Mouse (Mus musculus) stomach, embryonic 15.5 days (tissue): ENCODE data around the gene Ralgapb. TPM values are rescaled to one million over a fixed set of nuclear protein-coding genes. Genes with fewer than 3 reads are reported as not detected.

ENCODE experiments used
- ATAC-seq: fragments of 200-750 bp; cut with Nextera tagmentation; 2 replicates; pipeline ENCODE4 v1.8.0; 2017; ENCODE audit warnings: low read depth, moderate number of reproducible peaks, moderate TSS enrichment; ENCODE audit not compliant: insufficient read depth, low FRiP score
- H3K27ac ChIP-seq: fragments of 300-500 bp; sonication (generic); 2 replicates; pipeline ENCODE4 v1.5.1; 2015; ENCODE audit warnings: mild to moderate bottlenecking, inconsistent platforms
- H3K27me3 ChIP-seq: fragments of 300-500 bp; sonication (generic); replicated peaks from 2 replicates; pipeline ENCODE4 v1.6.1; 2015; ENCODE audit warnings: inconsistent platforms
- H3K36me3 ChIP-seq: fragments of 300-500 bp; sonication (generic); 2 replicates; pipeline ENCODE4 v1.6.1; 2015; ENCODE audit warnings: inconsistent platforms
- H3K4me1 ChIP-seq: fragments of 300-500 bp; sonication (generic); 2 replicates; pipeline ENCODE4 v1.6.1; 2015; ENCODE audit warnings: inconsistent platforms
- H3K4me2 ChIP-seq: fragments of 300-500 bp; sonication (generic); 2 replicates; pipeline ENCODE4 v1.6.1; 2015; ENCODE audit warnings: mild to moderate bottlenecking, inconsistent platforms
- H3K4me3 ChIP-seq: fragments of 300-500 bp; sonication (generic); replicated peaks from 2 replicates; pipeline ENCODE4 v1.5.1; 2015; ENCODE audit warnings: inconsistent platforms
- H3K9ac ChIP-seq: fragments of 300-500 bp; sonication (generic); 2 replicates; pipeline ENCODE4 v1.6.1; 2015; ENCODE audit warnings: inconsistent platforms
- H3K9me3 ChIP-seq: fragments of 300-500 bp; sonication (generic); 2 replicates; pipeline ENCODE4 v1.6.1; 2016; ENCODE audit warnings: inconsistent platforms
- WGBS: fragments of 180-500 bp; shearing (Covaris S2); methylation state at CpG from one replicate; pipeline ENCODE4 v1.1.7; 2015; 5-methylcytosine and 5-hydroxymethylcytosine counted together
- polyA plus RNA-seq: library from polyadenylated mRNA; unstranded; fragments of >200 nt; fragmentation: Nextera tagmentation; extraction: Ambion mirVana; gene quantifications from 2 replicates; pipeline ENCODE4 v1.2.1, GENCODE M21; 2015

Gene Ralgapb
- 14.8 and 17.9 TPM in 2 replicates for polyA plus RNA-seq

GRCm38 (mm10) chr2:158409595-158410021 lies at the start of gene Ralgapb:
Gene Ralgapb, plus strand, starts transcription at chr2:158409848.
- no peaks in the 10 kb centered on the region for H3K27me3 ChIP-seq
- H3K4me3 ChIP-seq: peak within 1 kb of the TSS; percentile 93
- peak; percentile 91 for ATAC-seq
- H3K9me3 ChIP-seq: no peaks in the 10 kb centered on the region
- peak within 1 kb of the TSS; percentile 90 for H3K27ac ChIP-seq
- peaks cover 17% of the 10 kb centered on the region for H3K4me1 ChIP-seq
- under 1% methylated on average over 45 of the region's 46 CpGs for WGBS
- peak within 1 kb of the TSS; percentile 89 for H3K4me2 ChIP-seq
- H3K36me3 ChIP-seq: no peaks in the 10 kb centered on the region
- peak within 1 kb of the TSS; percentile 90 for H3K9ac ChIP-seq

GRCm38 (mm10) chr2:158360873-158361677 lies 48.6 kb upstream of the Ralgapb start:
- no peaks in the 10 kb centered on the region for H3K27me3 ChIP-seq
- H3K4me3 ChIP-seq: peak overlapping the region; percentile 83
- H3K4me1 ChIP-seq: peaks cover 21% of the 10 kb centered on the region; the same call in 1 of the 2 replicates
- H3K36me3 ChIP-seq: peaks cover 36% of the 10 kb centered on the region
- WGBS: under 1% methylated on average over 41 of the region's 41 CpGs
- H3K4me2 ChIP-seq: peak overlapping the region; percentile 71
- H3K9ac ChIP-seq: peak overlapping the region; percentile 90
- no peaks in the 10 kb centered on the region for H3K9me3 ChIP-seq
- ATAC-seq: peak; percentile 81
- peak overlapping the region; percentile 86 for H3K27ac ChIP-seq

GRCm38 (mm10) chr2:158361678-158362320 lies 47.8 kb upstream of the Ralgapb start:
- Histone ChIP-seq H3K4me2 (peak overlapping the region; percentile 71), H3K9ac (no peak overlapping the region), H3K9me3 (no peaks in the 10 kb centered on the region), H3K27ac (peak overlapping the region; percentile 18; the same call in 1 of the 2 replicates), H3K4me1 (peaks cover 21% of the 10 kb centered on the region; the same call in 1 of the 2 replicates), H3K4me3 (peak overlapping the region; percentile 83), H3K36me3 (peaks cover 30% of the 10 kb centered on the region), H3K27me3 (no peaks in the 10 kb centered on the region)
- 32% methylated on average over 8 of the region's 8 CpGs for WGBS
- ATAC-seq: no peak

- no peak for ATAC-seq
- Histone ChIP-seq H3K9ac (no peak overlapping the region), H3K27ac (no peak overlapping the region), H3K4me1 (peaks cover 11% of the 10 kb centered on the region; the same call in 1 of the 2 replicates), H3K4me2 (no peak overlapping the region), H3K4me3 (no peak overlapping the region), H3K9me3 (no peaks in the 10 kb centered on the region), H3K36me3 (peaks cover 8% of the 10 kb centered on the region), H3K27me3 (no peaks in the 10 kb centered on the region)
- WGBS: 73% methylated on average over 4 of the region's 4 CpGs
Observed at GRCm38 (mm10) chr2:158364175-158364574, 45.5 kb upstream of the Ralgapb start.

GRCm38 (mm10) chr2:158365099-158365850 lies 44.4 kb upstream of the Ralgapb start:
- no peak overlapping the region for H3K4me2 ChIP-seq
- 0 out of 2 replicates have a peak, but pooled peaks cover under 1% of the 10 kb centered on the region for H3K4me1 ChIP-seq
- no peak overlapping the region for H3K4me3 ChIP-seq
- H3K9me3 ChIP-seq: no peaks in the 10 kb centered on the region
- H3K27ac ChIP-seq: no peak overlapping the region
- no peaks in the 10 kb centered on the region for H3K27me3 ChIP-seq
- no peak for ATAC-seq
- H3K36me3 ChIP-seq: no peaks in the 10 kb centered on the region
- 71% methylated on average over 12 of the region's 12 CpGs for whole genome bisulfite sequencing
- H3K9ac ChIP-seq: no peak overlapping the region

GRCm38 (mm10) chr2:158367654-158368053 lies 42.0 kb upstream of the Ralgapb start:
- Histone ChIP-seq H3K27me3 (no peaks in the 10 kb centered on the region), H3K9ac (no peak overlapping the region), H3K36me3 (no peaks in the 10 kb centered on the region), H3K4me1 (no peaks in the 10 kb centered on the region), H3K4me2 (no peak overlapping the region), H3K4me3 (no peak overlapping the region), H3K9me3 (no peaks in the 10 kb centered on the region), H3K27ac (no peak overlapping the region)
- ATAC-seq: no peak
- WGBS: 73% methylated on average over 5 of the region's 5 CpGs

- H3K4me3 ChIP-seq: no peak overlapping the region
- H3K27ac ChIP-seq: no peak overlapping the region
- no peak overlapping the region for H3K9ac ChIP-seq
- H3K4me1 ChIP-seq: no peaks in the 10 kb centered on the region
- no peaks in the 10 kb centered on the region for H3K9me3 ChIP-seq
- WGBS: 92% methylated on average over 8 of the region's 8 CpGs
- ATAC-seq: no peak
- no peaks in the 10 kb centered on the region for H3K36me3 ChIP-seq
- H3K4me2 ChIP-seq: no peak overlapping the region
- no peaks in the 10 kb centered on the region for H3K27me3 ChIP-seq
Observed at GRCm38 (mm10) chr2:158368313-158368712, 41.3 kb upstream of the Ralgapb start.

GRCm38 (mm10) chr2:158369474-158370172 lies 40.0 kb upstream of the Ralgapb start:
- no peak for ATAC-seq
- no peak overlapping the region for H3K9ac ChIP-seq
- no peaks in the 10 kb centered on the region for H3K4me1 ChIP-seq
- no peaks in the 10 kb centered on the region for H3K9me3 ChIP-seq
- 72% methylated on average over 3 of the region's 3 CpGs for WGBS
- no peak overlapping the region for H3K4me2 ChIP-seq
- no peak overlapping the region for H3K27ac ChIP-seq
- H3K36me3 ChIP-seq: no peaks in the 10 kb centered on the region
- no peak overlapping the region for H3K4me3 ChIP-seq
- H3K27me3 ChIP-seq: no peaks in the 10 kb centered on the region

- Histone ChIP-seq H3K4me3 (no peak overlapping the region), H3K4me1 (0 out of 2 replicates have a peak, but pooled peaks cover under 1% of the 10 kb centered on the region), H3K27me3 (peaks cover under 1% of the 10 kb centered on the region; the same call in 1 of the 2 replicates), H3K36me3 (no peaks in the 10 kb centered on the region), H3K9me3 (no peaks in the 10 kb centered on the region), H3K27ac (no peak overlapping the region), H3K9ac (no peak overlapping the region), H3K4me2 (no peak overlapping the region)
- ATAC-seq: no peak
- WGBS: 26% methylated on average over 5 of the region's 5 CpGs
Observed at GRCm38 (mm10) chr2:158370173-158370550, 39.5 kb upstream of the Ralgapb start.

GRCm38 (mm10) chr2:158373061-158373460 lies 36.6 kb upstream of the Ralgapb start:
- Histone ChIP-seq H3K9me3 (no peaks in the 10 kb centered on the region), H3K36me3 (no peaks in the 10 kb centered on the region), H3K4me1 (peaks cover 8% of the 10 kb centered on the region; the same call in 1 of the 2 replicates), H3K4me2 (no peak overlapping the region), H3K27me3 (peaks cover 13% of the 10 kb centered on the region), H3K9ac (no peak overlapping the region), H3K4me3 (no peak overlapping the region), H3K27ac (no peak overlapping the region)
- ATAC-seq: no peak
- WGBS: 44% methylated on average over 5 of the region's 5 CpGs

- H3K27ac ChIP-seq: no peak overlapping the region
- 67% methylated on average over 7 of the region's 7 CpGs for WGBS
- no peaks in the 10 kb centered on the region for H3K9me3 ChIP-seq
Observed at GRCm38 (mm10) chr2:158373516-158373915, 36.1 kb upstream of the Ralgapb start.

More at GRCm38 (mm10) chr2:158373516-158373915, 36.1 kb upstream of the Ralgapb start:
- Histone ChIP-seq H3K4me3 (no peak overlapping the region), H3K9ac (no peak overlapping the region), H3K4me2 (no peak overlapping the region), H3K4me1 (peaks cover 8% of the 10 kb centered on the region; the same call in 1 of the 2 replicates), H3K27me3 (peaks cover 13% of the 10 kb centered on the region), H3K36me3 (no peaks in the 10 kb centered on the region)
- no peak for ATAC-seq
